Mouse (Mus musculus) stomach, postnatal 0 days (tissue): ENCODE measurements around the gene Enoph1. TPM values are rescaled to one million over a fixed set of nuclear protein-coding genes. Genes with fewer than 3 reads are reported as not detected.

ENCODE experiments used
- ATAC-seq: fragments of 200-750 bp; cut with Nextera tagmentation; 2 replicates; pipeline ENCODE4 v1.8.0; 2017; ENCODE audit not compliant: low FRiP score, low TSS enrichment
- DNase-seq: peaks from one replicate; pipeline ENCODE4 v3.0.0-alpha.2; 2016; ENCODE audit warnings: low spot score
- H3K27ac ChIP-seq: fragments of 300-500 bp; sonication (generic); replicated peaks from 2 replicates; pipeline ENCODE4 v1.5.1; 2014; ENCODE audit warnings: mild to moderate bottlenecking, control low read depth
- H3K27me3 ChIP-seq: fragments of 300-500 bp; sonication (generic); 2 replicates; pipeline ENCODE4 v1.6.1; 2014; ENCODE audit warnings: low read length; ENCODE audit not compliant: control insufficient read depth, insufficient read depth
- H3K36me3 ChIP-seq: fragments of 300-500 bp; sonication (generic); 2 replicates; pipeline ENCODE4 v1.6.1; 2014; ENCODE audit warnings: low read length, mixed read lengths; ENCODE audit not compliant: control insufficient read depth, insufficient read depth
- H3K4me1 ChIP-seq: fragments of 300-500 bp; sonication (generic); replicated peaks from 2 replicates; pipeline ENCODE4 v1.6.1; 2014; ENCODE audit warnings: antibody characterized with exemption; ENCODE audit not compliant: control insufficient read depth, insufficient read depth
- H3K4me2 ChIP-seq: fragments of 300-500 bp; sonication (generic); replicated peaks from 2 replicates; pipeline ENCODE4 v1.6.1; 2014; ENCODE audit warnings: low read depth, mild to moderate bottlenecking, control low read depth, moderate library complexity
- H3K4me3 ChIP-seq: fragments of 300-500 bp; sonication (generic); 2 replicates; pipeline ENCODE4 v1.5.1; 2014; ENCODE audit warnings: low read depth, low read length, control low read depth
- H3K9ac ChIP-seq: fragments of 300-500 bp; sonication (generic); 2 replicates; pipeline ENCODE4 v1.6.1; 2014; ENCODE audit warnings: mild to moderate bottlenecking, low read length, control low read depth, mixed read lengths
- H3K9me3 ChIP-seq: fragments of 300-500 bp; sonication (generic); 2 replicates; pipeline ENCODE4 v1.6.1; 2016; ENCODE audit warnings: low read length; ENCODE audit not compliant: control insufficient read depth
- CTCF ChIP-seq: IDR thresholded peaks from 2 replicates; pipeline ENCODE4 v1.5.1; 2016; ENCODE audit warnings: antibody characterized with exemption, low read depth, mild to moderate bottlenecking, moderate library complexity
- EP300 ChIP-seq: optimal IDR thresholded peaks from 2 replicates; pipeline ENCODE3; 2016; ENCODE audit warnings: antibody characterized with exemption
- WGBS: fragments of 180-500 bp; shearing (Covaris S2); extraction: QIAGEN DNeasy Blood & Tissue Kit; methylation state at CpG from one replicate; pipeline ENCODE4 v1.1.7; 2014; 5-methylcytosine and 5-hydroxymethylcytosine counted together
- polyA plus RNA-seq: library from polyadenylated mRNA; unstranded; fragments of >200 nt; fragmentation: Nextera tagmentation; extraction: Ambion mirVana; gene quantifications from 2 replicates; pipeline ENCODE4 v1.2.1, GENCODE M21; 2015

Enoph1 gene
- polyA plus RNA-seq, 1 experiment from 2014 or later = 23.4 TPM

DNA sequence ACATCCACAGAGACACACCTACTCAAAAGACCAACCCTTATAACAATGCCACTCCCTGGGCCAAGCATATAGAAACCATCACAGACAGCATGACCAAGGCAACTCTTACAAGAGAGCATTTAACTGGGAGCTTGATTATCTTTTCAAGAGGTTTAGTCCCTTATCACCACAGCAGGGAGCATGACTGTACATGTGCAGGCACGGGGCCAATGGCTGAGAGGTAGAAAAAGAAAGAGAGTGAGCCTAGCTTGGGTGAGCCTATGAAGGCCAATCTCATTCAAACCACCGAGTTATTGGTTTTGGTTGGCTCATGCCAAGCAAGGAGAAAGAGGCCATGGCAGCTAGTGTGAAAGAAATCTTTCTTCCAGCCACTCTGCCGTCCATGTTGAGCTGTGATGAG lies 34.4 kb upstream of the Enoph1 start:
- H3K9me3 ChIP-seq = no peaks in the 10 kb centered on the region
- DNase-seq (peak; percentile 82), ATAC-seq (peak; percentile 73)
- peak overlapping the region; percentile 91 for H3K27ac ChIP-seq
- H3K27me3 ChIP-seq = no peaks in the 10 kb centered on the region
- no peaks in the 10 kb centered on the region for H3K36me3 ChIP-seq
- H3K4me1 ChIP-seq = no peaks in the 10 kb centered on the region; the same call in 1 of the 2 replicates
- H3K4me2 ChIP-seq = no peak overlapping the region; the same call in 1 of the 2 replicates
- H3K9ac ChIP-seq = no peak overlapping the region
- WGBS = 34% methylated on average over 3 of the region's 3 CpGs
- TF ChIP-seq EP300 = no peak
- no peak for TF ChIP-seq CTCF
- no peak overlapping the region for H3K4me3 ChIP-seq

- H3K4me3 ChIP-seq = no peak overlapping the region
- TF ChIP-seq EP300 = no peak
- no peak for TF ChIP-seq CTCF
- no peak overlapping the region for H3K9ac ChIP-seq
- H3K4me2 ChIP-seq = no peak overlapping the region; the same call in 1 of the 2 replicates
- ATAC-seq (peak; percentile 36), DNase-seq (peak; percentile 60)
- H3K4me1 ChIP-seq = no peaks in the 10 kb centered on the region; the same call in 1 of the 2 replicates
- H3K9me3 ChIP-seq = no peaks in the 10 kb centered on the region
- H3K27ac ChIP-seq = peak overlapping the region; percentile 91
- no peaks in the 10 kb centered on the region for H3K27me3 ChIP-seq
- no peaks in the 10 kb centered on the region for H3K36me3 ChIP-seq
- 56% methylated on average over 6 of the region's 6 CpGs for WGBS
These were observed 33.9 kb upstream of the Enoph1 start for GRCm38 (mm10) chr5:100005896-100006295.

- no peaks in the 10 kb centered on the region for H3K4me1 ChIP-seq
- H3K36me3 ChIP-seq = no peaks in the 10 kb centered on the region
- DNase-seq (peak; percentile 87), ATAC-seq (peak; percentile 92)
- no peak overlapping the region; the same call in 1 of the 2 replicates for H3K4me2 ChIP-seq
- H3K9ac ChIP-seq = no peak overlapping the region
- H3K27me3 ChIP-seq = no peaks in the 10 kb centered on the region
- no peak overlapping the region for H3K4me3 ChIP-seq
- no peak for TF ChIP-seq CTCF
- no peak for TF ChIP-seq EP300
- H3K27ac ChIP-seq = peak overlapping the region; percentile 91
- no peaks in the 10 kb centered on the region for H3K9me3 ChIP-seq
- 57% methylated on average over 4 of the region's 4 CpGs for WGBS
These were observed 33.3 kb upstream of the Enoph1 start for GRCm38 (mm10) chr5:100006324-100007039.

DNA sequence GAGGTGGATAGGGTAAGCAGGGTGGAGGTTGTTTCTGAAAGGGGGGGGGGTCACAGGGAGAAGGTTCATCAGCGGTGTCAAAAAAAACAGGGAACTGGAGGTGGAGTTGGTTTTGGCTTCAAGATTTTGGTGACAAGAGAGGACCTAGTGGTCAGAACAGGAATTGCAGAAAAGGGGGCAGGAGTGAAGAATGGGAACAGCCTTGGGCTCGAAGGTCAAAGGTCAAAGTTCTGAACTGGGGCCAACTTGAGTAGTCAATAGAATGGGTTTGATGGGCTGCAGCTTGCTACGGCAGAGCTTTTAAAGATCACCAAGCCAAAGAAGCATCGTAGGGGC lies 32.8 kb upstream of the Enoph1 start:
- H3K27me3 ChIP-seq = no peaks in the 10 kb centered on the region
- no peak overlapping the region for H3K4me2 ChIP-seq
- WGBS = 87% methylated on average over 4 of the region's 4 CpGs
- no peaks in the 10 kb centered on the region for H3K4me1 ChIP-seq
- no peak for TF ChIP-seq EP300
- peak; percentile 42 for TF ChIP-seq CTCF
- H3K36me3 ChIP-seq = no peaks in the 10 kb centered on the region
- ATAC-seq (no peak), DNase-seq (peak; percentile 24)
- H3K9me3 ChIP-seq = no peaks in the 10 kb centered on the region
- H3K9ac ChIP-seq = no peak overlapping the region
- peak overlapping the region; percentile 74 for H3K27ac ChIP-seq
- no peak overlapping the region for H3K4me3 ChIP-seq

DNA sequence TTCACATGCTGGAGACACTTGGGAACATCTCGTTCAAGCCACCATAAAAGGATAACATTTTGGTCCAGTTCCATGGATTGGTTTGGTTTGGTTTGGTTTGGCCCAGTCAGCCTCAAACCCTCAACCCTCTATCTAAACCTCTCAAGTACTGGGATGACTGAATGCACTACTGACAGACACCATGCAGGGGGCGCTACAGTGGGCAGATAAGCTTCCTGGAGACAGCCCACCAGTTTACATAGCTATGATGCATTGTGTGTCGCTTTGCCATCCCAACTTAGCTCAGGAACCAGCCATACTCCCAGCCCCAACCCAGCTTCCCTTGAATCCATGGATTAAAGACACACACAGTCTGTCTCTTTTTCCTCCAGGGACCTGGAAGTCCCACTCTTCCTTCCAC lies 31.3 kb upstream of the Enoph1 start:
- Histone ChIP-seq H3K9ac (no peak overlapping the region), H3K27ac (no peak overlapping the region), H3K4me3 (no peak overlapping the region), H3K27me3 (no peaks in the 10 kb centered on the region), H3K4me2 (no peak overlapping the region), H3K4me1 (no peaks in the 10 kb centered on the region), H3K9me3 (no peaks in the 10 kb centered on the region), H3K36me3 (no peaks in the 10 kb centered on the region)
- TF ChIP-seq EP300 (no peak), CTCF (peak; percentile 35; the same call in 1 of the 2 replicates)
- DNase-seq = no peak
- 48% methylated on average over 3 of the region's 3 CpGs for WGBS
- ATAC-seq = no peak

DNA sequence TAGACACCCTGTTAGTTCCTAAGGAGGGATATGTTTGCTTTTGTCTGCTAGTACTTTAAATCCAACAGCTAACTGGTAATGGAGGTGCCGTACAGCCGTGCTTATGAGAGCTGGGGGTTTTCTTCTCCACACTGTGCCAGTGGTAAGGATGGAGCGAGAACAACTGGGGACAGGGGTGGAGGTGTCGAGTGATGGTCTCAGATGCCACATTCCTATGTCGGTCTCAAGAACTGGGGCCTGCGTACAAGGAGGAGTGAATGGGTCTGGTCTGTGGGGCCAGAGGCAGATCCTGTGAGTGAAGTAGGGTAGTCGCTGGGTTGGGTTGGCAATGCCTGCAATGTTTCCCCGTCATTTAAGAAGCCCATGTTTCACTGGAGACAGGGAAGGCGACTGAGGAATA lies 27.2 kb upstream of the Enoph1 start:
- DNase-seq = no peak
- 78% methylated on average over 9 of the region's 9 CpGs for whole genome bisulfite sequencing
- H3K27me3 ChIP-seq = no peaks in the 10 kb centered on the region
- no peak overlapping the region for H3K27ac ChIP-seq
- H3K9me3 ChIP-seq = no peaks in the 10 kb centered on the region
- no peak for ATAC-seq
- TF ChIP-seq CTCF (no peak), EP300 (no peak)
- H3K4me2 ChIP-seq = no peak overlapping the region
- H3K4me3 ChIP-seq = no peak overlapping the region
- no peak overlapping the region for H3K9ac ChIP-seq
- no peaks in the 10 kb centered on the region for H3K4me1 ChIP-seq
- no peaks in the 10 kb centered on the region for H3K36me3 ChIP-seq
